Mouse (Mus musculus): ENCODE data around the gene Gdpd5.

The Gdpd5 gene

DNA sequence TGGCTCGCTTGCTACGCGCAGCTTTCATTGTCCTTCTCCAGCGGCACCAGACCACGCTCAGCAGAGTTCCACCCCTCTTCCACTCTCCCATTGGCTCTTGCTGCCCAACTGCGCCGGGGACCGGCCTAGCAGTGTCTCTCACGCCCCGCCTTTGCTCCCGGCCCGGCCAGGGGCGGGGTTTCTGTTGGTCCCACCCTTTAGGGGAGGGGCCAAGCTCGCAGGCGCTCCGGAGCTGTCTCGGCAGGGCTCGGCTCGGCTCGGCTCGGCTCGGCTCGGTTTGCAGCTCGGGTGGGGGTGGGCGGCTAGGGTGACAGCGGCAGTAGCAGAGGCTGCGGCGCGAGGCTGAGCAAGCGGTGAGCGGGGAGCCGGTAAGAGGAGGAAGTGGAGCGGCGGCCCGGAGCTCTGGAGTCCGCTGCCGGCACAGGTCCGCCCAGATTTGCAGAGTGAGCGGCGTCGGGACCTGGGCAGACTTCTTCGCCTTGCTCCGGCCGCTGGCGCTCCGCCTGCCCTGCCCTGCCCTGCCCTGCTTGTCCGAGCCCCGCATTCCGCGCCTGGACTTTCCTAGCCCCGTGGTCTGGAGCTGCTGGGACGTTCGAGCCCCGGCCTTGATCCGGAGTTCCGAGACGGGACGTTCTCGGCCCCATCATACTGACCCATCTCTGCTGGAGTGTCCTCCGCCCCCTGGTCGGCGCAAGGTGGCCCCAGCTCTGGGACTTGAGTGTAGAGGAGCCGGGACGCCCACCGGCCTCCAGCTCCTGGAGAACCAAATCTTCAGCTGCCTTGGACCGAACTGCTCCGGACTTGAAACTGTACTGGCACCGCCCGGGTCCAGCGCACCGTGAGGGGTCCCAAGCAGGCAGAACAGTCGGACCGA lies at the start of gene Gdpd5:
TSS of gene Gdpd5 (plus strand) at position 201 of the 874 bp plus-strand sequence.
- peak; percentile 98 for DNase-seq (ENCODE audit: low spot score)

- DNase-seq (ENCODE audit: low spot score) = peak; percentile 47
Observed at GRCm38 (mm10) chr7:99332774-99333480, 48.3 kb upstream of the Gdpd5 start.

DNA sequence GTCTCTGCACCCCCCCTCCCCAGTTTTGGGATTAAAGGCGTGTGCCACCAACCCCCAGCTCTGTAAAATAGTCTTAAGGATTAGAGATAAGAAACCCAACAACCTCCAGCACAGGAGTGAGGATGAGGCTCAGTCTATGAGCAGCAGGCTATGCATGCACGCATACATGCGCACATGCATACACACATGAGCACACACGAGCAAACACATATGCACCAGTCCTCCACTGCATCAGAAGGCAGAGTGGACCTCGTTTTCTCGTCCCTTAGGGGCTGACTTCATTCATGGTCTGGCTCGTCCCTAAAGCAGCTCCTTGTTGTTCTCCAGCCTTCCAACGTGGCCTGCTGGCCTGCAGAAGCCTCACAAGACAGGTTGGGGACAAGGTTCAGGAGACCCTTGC lies 40.5 kb upstream of the Gdpd5 start:
- no peak for DNase-seq (ENCODE audit: low spot score)

DNA sequence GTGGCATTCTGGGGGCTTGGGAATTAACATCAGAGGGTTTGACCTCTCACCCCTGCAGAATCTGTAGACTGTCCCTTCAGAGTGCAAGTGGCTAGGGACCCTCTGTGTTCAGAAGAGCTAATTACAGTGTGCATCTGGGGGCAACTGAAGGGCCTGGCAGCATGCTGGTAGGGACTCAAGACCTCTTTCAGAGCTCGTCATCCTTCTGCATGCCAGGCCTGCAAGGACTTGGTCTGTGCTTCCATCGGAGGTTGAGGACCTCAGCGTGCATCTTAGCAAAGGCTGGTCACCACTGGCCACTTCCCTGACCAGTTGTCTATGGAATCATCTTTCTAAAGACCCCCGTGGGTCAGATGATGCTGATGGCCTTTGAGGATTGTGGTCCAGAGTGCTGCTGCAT lies 37.6 kb upstream of the Gdpd5 start:
- DNase-seq (ENCODE audit: low spot score) = no peak

DNA sequence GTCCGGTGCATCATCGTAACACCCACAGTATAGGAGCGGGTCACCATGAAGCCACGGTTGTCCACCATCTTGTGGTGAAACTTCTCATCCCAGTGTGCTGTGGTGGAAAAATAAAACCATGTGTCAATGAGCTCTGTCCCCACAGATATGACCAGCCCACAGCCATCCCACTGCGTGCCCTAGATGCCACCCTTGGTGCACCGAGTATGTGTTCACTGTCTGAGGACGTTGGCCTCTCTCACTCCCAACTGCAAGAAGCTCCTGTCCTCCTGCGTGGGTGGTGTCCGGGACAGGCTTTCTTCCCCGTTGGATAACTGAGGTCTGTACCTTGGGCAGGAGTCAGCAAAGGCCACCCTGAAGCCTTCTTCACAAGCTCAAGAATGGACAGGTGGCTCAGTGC lies 33.9 kb upstream of the Gdpd5 start:
- DNase-seq (ENCODE audit: low spot score) = no peak

DNA sequence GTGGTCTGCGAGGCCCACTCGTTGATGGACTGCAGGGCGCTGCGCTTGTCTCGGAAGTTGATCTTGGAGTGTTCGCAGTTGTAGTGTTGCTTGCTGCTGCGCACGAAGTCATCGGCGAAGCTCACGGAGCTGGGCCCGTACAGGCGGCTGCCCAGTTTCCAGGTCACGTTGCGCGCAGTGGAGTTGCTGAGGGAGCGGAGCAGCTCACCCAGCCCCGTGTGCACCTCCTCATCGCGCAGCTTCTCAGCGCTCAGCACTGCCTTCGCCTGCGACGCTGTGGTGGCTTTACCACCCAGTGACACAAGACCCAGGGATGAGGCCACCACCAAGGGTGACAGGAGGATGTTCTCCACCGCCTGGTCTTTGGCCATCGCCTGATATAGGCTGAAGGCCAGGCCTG lies 32.3 kb upstream of the Gdpd5 start:
- DNase-seq (ENCODE audit: low spot score) = no peak

DNA sequence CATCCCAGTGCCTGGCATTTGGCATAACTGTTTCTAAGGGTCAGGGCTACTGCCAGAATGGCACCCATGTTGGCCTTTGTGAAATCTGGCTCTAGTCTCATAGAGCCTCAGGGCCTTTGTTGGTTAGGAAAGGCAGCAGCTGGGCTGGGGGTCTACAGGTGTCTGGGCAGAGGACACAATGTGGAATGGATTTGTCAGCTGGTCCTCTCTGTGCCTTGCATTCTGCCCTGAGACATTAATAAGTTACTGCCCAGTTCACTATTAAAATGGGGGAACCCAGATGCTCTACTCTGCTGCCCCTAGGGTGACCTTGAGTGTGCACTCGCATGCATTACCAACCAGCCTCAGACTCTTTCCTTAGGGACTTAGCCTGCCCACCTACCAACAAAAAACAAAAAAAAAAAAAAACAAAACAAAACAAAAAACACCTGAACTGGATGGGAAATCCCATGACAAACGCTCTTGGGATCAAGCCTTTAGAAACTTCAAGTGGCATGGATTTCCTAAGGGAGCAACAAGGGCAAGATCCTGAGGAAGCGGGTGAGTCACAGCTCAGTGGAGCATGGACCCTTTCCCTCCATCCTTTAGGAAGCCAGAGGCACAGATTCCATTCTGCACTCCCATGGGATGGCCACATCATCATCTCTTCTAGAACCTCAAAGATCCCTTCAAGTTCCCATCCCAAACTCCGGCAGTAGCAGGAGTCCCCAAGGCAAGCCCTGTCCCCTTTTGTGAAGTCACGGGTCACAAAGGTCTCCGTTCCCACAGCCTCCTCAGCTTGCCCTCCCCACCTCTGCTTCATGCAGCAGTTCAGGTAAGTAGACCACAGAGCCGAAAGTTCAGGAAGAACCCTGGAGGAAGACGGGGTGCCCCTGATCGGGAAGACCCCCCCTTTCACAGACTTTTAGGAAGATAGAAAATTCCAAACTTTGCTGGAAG lies 31.2 kb upstream of the Gdpd5 start:
- no peak for DNase-seq (ENCODE audit: low spot score)

DNA sequence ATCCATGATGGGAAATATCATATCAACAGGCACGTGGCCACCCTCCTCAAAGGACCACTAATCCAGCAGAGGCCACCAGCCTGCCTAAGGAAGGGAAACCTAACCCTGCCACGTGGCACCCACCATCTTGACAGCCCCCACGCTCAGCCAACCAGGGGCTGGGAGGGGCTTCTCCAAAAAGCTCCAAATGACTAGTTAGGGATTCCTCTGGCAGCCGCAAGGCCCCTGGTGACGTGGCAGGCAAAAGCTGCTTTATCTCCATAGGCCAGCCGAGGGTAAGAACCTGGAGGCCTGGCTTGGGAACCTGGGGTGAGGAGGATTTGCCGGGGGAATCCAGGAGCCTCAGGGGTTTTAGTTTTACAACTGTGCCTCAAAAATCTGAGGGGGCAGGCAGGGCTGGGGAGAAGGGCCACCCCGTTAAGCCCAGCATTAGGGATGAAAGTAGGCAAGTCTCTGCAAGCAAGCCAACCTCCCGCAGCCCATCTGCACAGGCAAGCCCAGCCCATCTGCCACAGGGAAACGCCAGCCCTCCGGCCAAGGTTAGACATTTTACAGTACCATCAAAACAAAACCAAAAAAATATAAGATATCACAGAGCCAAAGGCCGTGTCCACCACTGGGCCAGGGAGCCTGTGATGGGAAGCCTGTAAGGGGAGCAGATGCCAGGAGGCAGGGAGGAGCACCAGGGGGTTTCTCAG lies 30.0 kb upstream of the Gdpd5 start:
- no peak for DNase-seq (ENCODE audit: low spot score)

DNA sequence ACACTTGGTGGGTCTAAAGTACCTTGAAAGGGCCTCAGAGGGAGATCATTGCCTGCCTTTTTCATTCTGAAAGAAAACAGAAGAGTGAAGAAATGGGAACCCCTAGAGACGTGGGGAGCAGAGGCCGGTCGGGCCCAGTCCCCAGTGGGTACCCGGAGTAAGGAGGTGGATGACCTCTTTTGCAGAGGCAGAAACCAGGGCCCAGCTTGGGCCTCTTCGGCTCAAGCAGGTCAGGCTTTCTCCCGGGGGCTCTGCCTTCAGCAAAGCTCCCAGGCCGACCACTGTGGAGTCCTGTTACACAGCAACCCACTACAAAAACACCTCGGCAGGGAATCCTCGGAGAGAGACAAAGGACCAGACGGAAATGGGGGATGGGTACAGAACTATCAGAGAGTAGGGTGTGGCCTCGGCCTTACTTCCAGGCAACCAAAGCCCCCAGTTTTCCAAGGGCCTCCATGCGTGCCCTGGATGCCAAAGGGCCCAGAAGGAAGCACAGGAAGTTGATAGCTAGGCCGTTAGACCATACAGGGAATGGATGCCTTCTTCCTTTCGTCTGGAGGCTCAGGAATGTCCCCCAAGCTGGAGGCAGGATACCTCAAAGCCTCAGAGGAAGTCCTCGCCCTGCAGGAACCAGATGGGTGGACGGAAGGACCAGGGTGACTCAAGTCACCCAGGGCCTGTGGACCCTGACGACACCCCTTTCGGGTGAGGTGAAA lies 29.3 kb upstream of the Gdpd5 start:
- DNase-seq (ENCODE audit: low spot score) = no peak

- no peak for DNase-seq (ENCODE audit: low spot score)
Observed at GRCm38 (mm10) chr7:99352526-99353400, 28.5 kb upstream of the Gdpd5 start, which contains the start of gene Serpinh1. Serpinh1 (minus strand) TSS chr7:99353239.

- DNase-seq (ENCODE audit: low spot score) = peak; percentile 48
Observed at GRCm38 (mm10) chr7:99355731-99356131, 25.5 kb upstream of the Gdpd5 start.

GRCm38 (mm10) chr7:99356244-99356930 lies 24.8 kb upstream of the Gdpd5 start:
- DNase-seq (ENCODE audit: low spot score) = no peak

DNA sequence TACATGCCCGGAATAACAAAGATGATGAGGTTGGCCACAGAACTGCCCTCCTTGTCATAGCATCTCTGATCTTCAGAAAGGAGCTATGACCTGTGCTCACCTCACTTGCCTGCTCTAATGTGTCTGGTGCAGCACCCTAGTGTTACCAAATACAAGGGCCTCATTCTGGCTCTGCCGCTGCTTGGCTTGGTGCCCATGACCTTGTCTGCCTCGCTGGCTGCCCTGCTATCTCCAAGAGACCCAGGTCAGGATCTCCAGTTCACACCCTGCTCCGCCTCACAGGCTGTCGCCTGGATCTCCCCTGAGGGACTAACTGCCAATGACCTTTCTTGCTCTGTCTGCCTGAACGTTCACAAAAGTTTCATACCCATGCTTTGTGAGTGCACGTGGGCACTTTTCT lies 24.0 kb upstream of the Gdpd5 start:
- no peak for DNase-seq (ENCODE audit: low spot score)

GRCm38 (mm10) chr7:99358371-99358770 lies 22.8 kb upstream of the Gdpd5 start:
- DNase-seq (ENCODE audit: low spot score) = no peak

DNA sequence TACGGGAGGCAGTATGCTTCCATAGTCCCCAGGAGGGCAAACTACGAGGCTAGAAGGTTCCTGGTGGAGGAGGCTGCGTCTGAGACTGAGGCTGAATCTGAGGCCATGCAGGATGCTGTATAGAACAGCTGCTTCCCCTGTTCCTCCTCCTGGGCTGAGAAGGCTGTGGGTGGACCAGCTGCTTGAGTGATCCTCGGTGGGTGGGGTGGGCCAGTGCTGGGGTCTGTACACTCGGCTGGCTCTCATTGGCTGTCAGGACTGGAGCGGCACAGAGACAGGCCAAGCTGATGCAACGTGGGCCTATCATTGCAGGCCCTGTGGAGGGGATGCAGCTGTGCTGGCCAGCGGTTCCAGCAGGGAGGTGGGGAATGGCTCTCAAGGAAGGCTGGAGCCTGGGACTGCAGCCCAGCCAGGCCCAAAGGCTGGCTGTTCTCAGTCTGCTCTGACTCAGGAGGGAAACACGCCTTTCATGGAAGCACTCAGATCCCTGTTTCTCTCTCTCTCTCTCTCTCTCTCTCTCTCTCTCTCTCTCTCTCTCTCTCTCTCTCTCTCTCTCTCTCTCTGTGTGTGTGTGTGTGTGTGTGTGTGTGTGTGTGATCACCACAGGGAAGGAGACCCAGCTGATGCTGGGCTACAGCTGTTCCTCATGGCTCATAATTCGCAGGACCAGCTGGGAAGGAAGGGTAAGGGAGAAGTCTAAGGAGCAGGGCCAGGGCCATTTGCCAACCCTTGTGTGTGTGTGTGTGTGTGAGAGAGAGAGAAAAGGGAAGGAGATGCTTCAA lies 21.0 kb upstream of the Gdpd5 start:
- DNase-seq (ENCODE audit: low spot score) = peak; percentile 68

GRCm38 (mm10) chr7:99360803-99361414 lies 20.3 kb upstream of the Gdpd5 start:
- no peak for DNase-seq (ENCODE audit: low spot score)

DNA sequence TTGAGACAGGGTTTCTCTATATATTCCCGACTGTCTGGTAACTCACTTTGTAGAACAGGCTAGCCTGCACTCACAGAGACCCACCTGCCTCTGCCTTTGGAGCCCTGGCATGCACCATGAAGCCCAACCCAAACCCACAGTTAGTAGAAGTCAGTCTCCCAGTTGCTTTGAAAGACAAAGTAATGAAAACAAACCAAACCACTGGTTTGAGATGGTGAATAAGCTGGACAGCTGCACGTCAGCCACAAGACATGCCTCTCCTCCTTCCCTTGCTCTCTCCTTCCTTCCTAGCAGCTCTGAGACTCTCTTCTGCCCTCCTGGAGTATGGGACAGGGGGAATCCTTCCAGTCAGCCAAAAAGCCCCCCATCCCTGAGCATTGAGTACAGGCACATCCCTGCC lies 19.1 kb upstream of the Gdpd5 start:
- DNase-seq (ENCODE audit: low spot score) = no peak

- DNase-seq (ENCODE audit: low spot score) = no peak
Observed at GRCm38 (mm10) chr7:99365069-99365468, 16.1 kb upstream of the Gdpd5 start.

All from left cerebral cortex, adult 11 months (tissue).